Mouse (Mus musculus) ES-Bruce4 (cell line): ENCODE data around the gene Gpcpd1. TPM values are rescaled to one million over a fixed set of nuclear protein-coding genes. Genes with fewer than 3 reads are reported as not detected.

Experiments
- H3K27ac ChIP-seq: 2 replicates; pipeline ENCODE4 v1.5.1; 2012; ENCODE audit warnings: low read length, inconsistent platforms; ENCODE audit not compliant: insufficient read depth
- H3K27me3 ChIP-seq: 2 replicates; pipeline ENCODE4 v1.6.1; 2012; ENCODE audit warnings: mild to moderate bottlenecking, low read length, inconsistent platforms; ENCODE audit not compliant: control insufficient read depth, poor library complexity, insufficient read depth, severe bottlenecking
- H3K36me3 ChIP-seq: 2 replicates; pipeline ENCODE4 v1.6.1; 2012; ENCODE audit warnings: inconsistent platforms, mild to moderate bottlenecking, low read length, moderate library complexity; ENCODE audit not compliant: control insufficient read depth, poor library complexity, insufficient read depth, severe bottlenecking
- H3K4me1 ChIP-seq: one replicate; pipeline ENCODE4 v1.8.1; 2011; ENCODE audit warnings: low read length; ENCODE audit not compliant: control insufficient read depth, insufficient read depth
- H3K4me3 ChIP-seq: 2 replicates; pipeline ENCODE4 v1.5.1; 2011; ENCODE audit warnings: low read depth, mild to moderate bottlenecking, low read length
- H3K9ac ChIP-seq: 2 replicates; pipeline ENCODE4 v1.6.1; 2012; ENCODE audit warnings: low read depth, mild to moderate bottlenecking, inconsistent platforms; ENCODE audit not compliant: poor library complexity, severe bottlenecking
- H3K9me3 ChIP-seq: replicated peaks from 2 replicates; pipeline ENCODE4 v1.6.1; 2012; ENCODE audit warnings: mild to moderate bottlenecking, low read length, inconsistent platforms; ENCODE audit not compliant: control insufficient read depth, poor library complexity, insufficient read depth, severe bottlenecking
- CTCF ChIP-seq: IDR thresholded peaks from one replicate; pipeline ENCODE4 v1.8.1; 2011; ENCODE audit warnings: low read depth, low read length
- EP300 ChIP-seq: IDR thresholded peaks from 2 replicates; pipeline ENCODE4 v1.6.1; 2011; ENCODE audit warnings: low read depth, low read length; ENCODE audit not compliant: insufficient read depth
- POLR2A ChIP-seq: IDR thresholded peaks from one replicate; pipeline ENCODE4 v1.8.1; 2011; ENCODE audit warnings: low read length; ENCODE audit not compliant: insufficient read depth
- polyA plus RNA-seq: library from polyadenylated mRNA; stranded (reverse); fragments of >200 nt; gene quantifications from 2 replicates; pipeline ENCODE4 v1.2.4, GENCODE M21; 2011; ENCODE audit warnings: low read depth; ENCODE audit not compliant: missing spikeins, insufficient read depth, insufficient read length

The Gpcpd1 gene
- 9.5 and 11.0 TPM in 2 replicates for polyA plus RNA-seq

- Histone ChIP-seq H3K9ac (no peak within 1 kb of the TSS), H3K9me3 (no peaks in the 10 kb centered on the region), H3K27me3 (no peaks in the 10 kb centered on the region), H3K27ac (no peak within 1 kb of the TSS), H3K36me3 (no peaks in the 10 kb centered on the region), H3K4me1 (peaks cover 2% of the 10 kb centered on the region), H3K4me3 (no peak within 1 kb of the TSS)
- TF ChIP-seq POLR2A (no peak), EP300 (no peak), CTCF (no peak)
These were observed at the start of gene Gpcpd1 for GRCm38 (mm10) chr2:132587240-132587779. Gene Gpcpd1, minus strand, starts transcription at chr2:132587729.

GRCm38 (mm10) chr2:132636534-132636933 is 49.0 kb upstream of the Gpcpd1 start:
- no peak overlapping the region for H3K9ac ChIP-seq
- H3K4me1 ChIP-seq = no peaks in the 10 kb centered on the region
- H3K4me3 ChIP-seq = no peak overlapping the region
- no peaks in the 10 kb centered on the region for H3K9me3 ChIP-seq
- TF ChIP-seq POLR2A (no peak), CTCF (no peak), EP300 (no peak)
- H3K27me3 ChIP-seq = no peaks in the 10 kb centered on the region
- no peaks in the 10 kb centered on the region for H3K36me3 ChIP-seq
- no peak overlapping the region for H3K27ac ChIP-seq

- Histone ChIP-seq H3K9ac (no peak overlapping the region), H3K27me3 (no peaks in the 10 kb centered on the region; the same call in 1 of the 2 replicates), H3K4me3 (no peak overlapping the region), H3K4me1 (no peaks in the 10 kb centered on the region), H3K36me3 (no peaks in the 10 kb centered on the region), H3K27ac (no peak overlapping the region), H3K9me3 (no peaks in the 10 kb centered on the region)
- TF ChIP-seq EP300 = no peak
- no peak for TF ChIP-seq CTCF
- no peak for TF ChIP-seq POLR2A
These were observed 41.1 kb upstream of the Gpcpd1 start for GRCm38 (mm10) chr2:132628626-132629025.

- H3K36me3 ChIP-seq = no peaks in the 10 kb centered on the region
- no peak for TF ChIP-seq POLR2A
- no peak for TF ChIP-seq EP300
- no peak for TF ChIP-seq CTCF
- H3K9ac ChIP-seq = no peak overlapping the region
- no peaks in the 10 kb centered on the region for H3K4me1 ChIP-seq
- H3K27ac ChIP-seq = no peak overlapping the region
- H3K9me3 ChIP-seq = no peaks in the 10 kb centered on the region
- H3K27me3 ChIP-seq = no peaks in the 10 kb centered on the region; the same call in 1 of the 2 replicates
- H3K4me3 ChIP-seq = no peak overlapping the region
These were observed 35.6 kb upstream of the Gpcpd1 start for GRCm38 (mm10) chr2:132623092-132623491.

GRCm38 (mm10) chr2:132617693-132618092 is 30.2 kb upstream of the Gpcpd1 start:
- no peak for TF ChIP-seq EP300
- no peak for TF ChIP-seq POLR2A
- no peak for TF ChIP-seq CTCF
- Histone ChIP-seq H3K27me3 (no peaks in the 10 kb centered on the region), H3K9ac (no peak overlapping the region), H3K27ac (no peak overlapping the region), H3K4me3 (no peak overlapping the region), H3K9me3 (no peaks in the 10 kb centered on the region), H3K4me1 (no peaks in the 10 kb centered on the region), H3K36me3 (no peaks in the 10 kb centered on the region)

GRCm38 (mm10) chr2:132613581-132614188 is 26.2 kb upstream of the Gpcpd1 start:
- no peak for TF ChIP-seq CTCF
- TF ChIP-seq POLR2A = no peak
- no peak for TF ChIP-seq EP300
- Histone ChIP-seq H3K27me3 (no peaks in the 10 kb centered on the region), H3K9me3 (no peaks in the 10 kb centered on the region), H3K4me3 (no peak overlapping the region), H3K4me1 (no peaks in the 10 kb centered on the region), H3K27ac (no peak overlapping the region), H3K36me3 (no peaks in the 10 kb centered on the region), H3K9ac (no peak overlapping the region)
